Mouse (Mus musculus) embryonic stem cell, embryonic (primary cell): Measurements from ENCODE around the gene Lcmt1.

Experiments used
- CTCF ChIA-PET, 4 experiments: fragments of 300-600 bp in 2 of 4; fragments of 350-600 bp in 2 of 4; sonication (Branson Sonifier 250); formaldehyde crosslinking; loops; one replicate each; lab custom pipeline; 2022; ENCODE audit warnings: inconsistent platforms in 2 of 4; lab: Charles Lee
- POLR2A ChIA-PET, 4 experiments: fragments of 300-600 bp in 2 of 4; fragments of 350-600 bp in 2 of 4; sonication (Branson Sonifier 250); formaldehyde crosslinking; loops; one replicate each; lab custom pipeline; 2022; ENCODE audit warnings: antibody characterized with exemption in 4 of 4, inconsistent platforms in 1 of 4; lab: Charles Lee

The Lcmt1 gene

DNA sequence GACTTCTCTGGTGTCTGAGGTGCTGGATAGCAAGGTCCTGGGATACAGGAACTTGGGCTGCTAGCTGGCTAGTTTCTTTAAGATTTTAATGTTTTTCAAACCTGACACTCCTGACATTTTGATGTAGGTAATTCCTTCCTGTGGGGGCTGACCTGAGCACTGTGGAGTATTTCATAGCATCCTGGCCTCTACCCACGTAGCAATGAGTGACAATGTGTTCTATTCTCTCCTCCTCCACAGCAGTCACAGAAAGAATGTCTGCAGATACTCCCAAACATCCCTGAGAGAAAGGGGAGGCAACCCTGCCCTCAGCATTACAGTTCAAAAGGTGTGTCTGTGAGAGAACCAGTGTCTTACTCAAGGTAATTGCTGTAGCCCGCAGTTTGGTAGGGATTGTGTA lies 19.3 kb upstream of the Lcmt1 start:
- POLR2A ChIA-PET = interaction anchor here (0.8 to 16.8 kb wide), 12 partner anchors 8 to 23 kb away, joined by 3 to 252 read pairs (median 4); partner anchors contain the start of genes Arhgap17 (in 3 of the 4) and Lcmt1 (in 3 of the 4)
- CTCF ChIA-PET = no interaction called here

GRCm38 (mm10) chr7:123353081-123353480 lies 16.5 kb upstream of the Lcmt1 start:
- ChIA-PET CTCF (interaction anchor here in 1 of 4 experiments (1.1 kb wide), 1 partner anchor 19 kb away, joined by 3 read pairs; no protein-coding TSS in a partner anchor), POLR2A (interaction anchor here in 3 of 4 experiments (0.5 to 16.8 kb wide), 7 partner anchors 8 to 447 kb away, joined by 3 to 252 read pairs (median 5); partner anchors contain the start of genes Arhgap17 (in 2 of the 3) and Lcmt1 (in 2 of the 3))

DNA sequence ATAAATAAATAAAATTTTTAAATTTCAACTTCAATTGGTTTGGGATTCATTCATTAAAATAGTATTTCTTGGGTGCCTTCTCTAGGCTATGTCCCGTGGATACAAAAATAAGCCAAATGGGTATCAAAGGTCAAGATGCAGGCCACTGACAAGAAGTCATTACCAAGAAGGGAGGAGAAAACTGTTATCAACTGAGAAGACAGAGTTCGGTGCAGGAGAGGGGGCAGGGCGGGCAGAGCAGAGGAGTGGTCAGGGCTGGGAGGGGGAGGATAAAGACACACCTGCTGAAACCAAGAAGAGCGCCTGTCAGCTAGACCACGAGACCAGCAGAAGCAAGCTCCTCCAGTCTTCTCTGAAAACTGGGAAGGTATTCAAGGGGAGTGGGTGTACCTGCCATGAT lies 15.7 kb upstream of the Lcmt1 start:
- ChIA-PET POLR2A (interaction anchor here in 2 of 4 experiments (0.9 to 16.8 kb wide), 6 partner anchors 8 to 22 kb away, joined by 3 to 252 read pairs (median 16); partner anchors contain the start of genes Arhgap17 (in 2 of the 2) and Lcmt1 (in 2 of the 2)), CTCF (interaction anchor here in 1 of 4 experiments (1.1 kb wide), 1 partner anchor 18 kb away, joined by 3 read pairs; no protein-coding TSS in a partner anchor)

GRCm38 (mm10) chr7:123354392-123354791 lies 15.2 kb upstream of the Lcmt1 start:
- CTCF ChIA-PET = interaction anchor here in 1 of 4 experiments (1.2 kb wide), 1 partner anchor 16 kb away, joined by 5 read pairs; no protein-coding TSS in a partner anchor
- POLR2A ChIA-PET = interaction anchor here in 3 of 4 experiments (0.9 to 16.8 kb wide), 10 partner anchors 8 to 24 kb away, joined by 3 to 252 read pairs (median 9); partner anchors contain the start of genes Arhgap17 (in 3 of the 3) and Lcmt1 (in 3 of the 3)

GRCm38 (mm10) chr7:123354851-123355250 lies 14.7 kb upstream of the Lcmt1 start:
- ChIA-PET CTCF (interaction anchor here in 1 of 4 experiments (1.2 kb wide), 1 partner anchor 16 kb away, joined by 5 read pairs; no protein-coding TSS in a partner anchor), POLR2A (interaction anchor here in 3 of 4 experiments (0.9 to 16.8 kb wide), 11 partner anchors 9 to 24 kb away, joined by 3 to 252 read pairs (median 7); partner anchors contain the start of genes Arhgap17 (in 3 of the 3) and Lcmt1 (in 3 of the 3))

- CTCF ChIA-PET = no interaction called here
- POLR2A ChIA-PET = interaction anchor here in 3 of 4 experiments (0.8 to 16.8 kb wide), 13 partner anchors 10 to 155 kb away, joined by 3 to 252 read pairs (median 5); partner anchors contain the start of genes Arhgap17 (in 3 of the 3) and Lcmt1 (in 3 of the 3)
Observed at GRCm38 (mm10) chr7:123356158-123356557, 13.4 kb upstream of the Lcmt1 start.

DNA sequence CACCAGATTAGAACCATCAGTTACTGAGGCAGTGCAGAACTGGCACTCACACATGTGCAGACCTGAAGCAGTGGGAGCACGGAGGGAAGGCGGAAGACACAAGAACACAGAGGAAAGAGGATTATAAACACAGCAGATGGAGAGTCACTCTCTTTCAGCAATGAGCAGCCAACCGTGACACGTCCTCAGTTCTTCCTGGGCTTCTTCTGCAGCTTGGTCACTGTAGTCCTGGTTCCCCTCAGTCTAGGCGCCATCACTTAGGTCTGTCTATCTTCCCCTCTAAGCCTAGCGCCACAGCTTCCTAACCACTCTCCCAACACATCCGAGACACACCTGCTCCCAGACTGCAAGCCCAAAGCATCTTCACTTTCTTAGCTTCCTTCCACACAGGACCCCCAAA lies 10.5 kb upstream of the Lcmt1 start:
- ChIA-PET CTCF (no interaction called here), POLR2A (interaction anchor here (1.1 to 10.3 kb wide), 8 partner anchors 9 to 19 kb away, joined by 3 to 94 read pairs (median 5); partner anchors contain the start of genes Arhgap17 (in 2 of the 4) and Lcmt1 (in 2 of the 4))

DNA sequence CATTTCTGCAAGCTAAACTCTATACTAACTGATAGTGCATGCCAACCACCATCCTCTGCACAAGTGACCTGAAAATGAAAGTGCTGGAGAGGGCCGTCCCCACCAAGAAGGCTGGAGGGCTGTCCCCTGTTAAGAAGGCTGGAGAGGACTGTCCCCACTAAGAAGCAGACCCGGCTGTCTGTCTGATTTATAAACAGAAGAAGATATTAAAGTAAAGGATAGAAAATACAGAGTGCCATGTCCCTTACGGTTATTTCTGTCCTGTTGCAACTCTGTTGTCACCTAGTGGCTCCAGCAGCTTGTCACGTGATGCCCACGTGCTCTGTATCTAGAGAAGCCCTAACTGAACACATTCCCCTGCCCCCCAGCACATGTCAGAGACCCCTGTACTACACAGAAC lies 9.4 kb upstream of the Lcmt1 start:
- POLR2A ChIA-PET = interaction anchor here in 3 of 4 experiments (1.2 to 10.3 kb wide), 7 partner anchors 8 to 15 kb away, joined by 3 to 94 read pairs (median 5); partner anchors contain the start of genes Arhgap17 (in 2 of the 3) and Lcmt1 (in 2 of the 3)
- CTCF ChIA-PET = interaction anchor here in 1 of 4 experiments (1.3 kb wide), 1 partner anchor 10 kb away, joined by 3 read pairs; the partner anchor contains the start of genes Arhgap17 and Lcmt1

- CTCF ChIA-PET = interaction anchor here in 1 of 4 experiments (1.3 kb wide), 1 partner anchor 9 kb away, joined by 3 read pairs; the partner anchor contains the start of genes Arhgap17 and Lcmt1
Observed at GRCm38 (mm10) chr7:123361229-123361980, 8.2 kb upstream of the Lcmt1 start.

DNA sequence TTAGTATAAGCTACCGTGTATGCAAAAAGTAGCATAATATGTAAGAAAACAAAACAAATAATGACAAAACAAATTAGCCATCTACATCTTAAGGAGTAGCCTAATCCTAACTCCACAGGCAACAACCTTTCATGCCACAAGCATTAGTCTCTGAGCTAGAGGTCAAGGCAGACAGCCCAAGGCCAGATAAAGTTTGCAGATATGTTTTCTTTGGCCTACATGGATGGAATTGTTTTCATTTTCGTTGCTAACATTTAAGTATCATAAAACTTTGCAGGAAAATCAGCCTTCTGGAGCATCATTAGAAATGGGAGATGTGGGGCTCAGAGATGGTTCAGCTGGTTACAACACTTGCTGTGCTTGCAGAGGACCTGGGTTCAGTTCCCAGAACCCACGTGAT lies 6.8 kb upstream of the Lcmt1 start:
- ChIA-PET CTCF (no interaction called here), POLR2A (interaction anchor here in 3 of 4 experiments (0.7 to 12.7 kb wide), 8 partner anchors 10 to 219 kb away, joined by 3 to 252 read pairs (median 6); no protein-coding TSS in a partner anchor)

More at GRCm38 (mm10) chr7:123361229-123361980, 8.2 kb upstream of the Lcmt1 start:
- POLR2A ChIA-PET = interaction anchor here in 3 of 4 experiments (0.6 to 10.3 kb wide), 9 partner anchors 7 to 29 kb away, joined by 3 to 94 read pairs (median 4); partner anchors contain the start of genes Arhgap17 (in 2 of the 3) and Lcmt1 (in 2 of the 3)

DNA sequence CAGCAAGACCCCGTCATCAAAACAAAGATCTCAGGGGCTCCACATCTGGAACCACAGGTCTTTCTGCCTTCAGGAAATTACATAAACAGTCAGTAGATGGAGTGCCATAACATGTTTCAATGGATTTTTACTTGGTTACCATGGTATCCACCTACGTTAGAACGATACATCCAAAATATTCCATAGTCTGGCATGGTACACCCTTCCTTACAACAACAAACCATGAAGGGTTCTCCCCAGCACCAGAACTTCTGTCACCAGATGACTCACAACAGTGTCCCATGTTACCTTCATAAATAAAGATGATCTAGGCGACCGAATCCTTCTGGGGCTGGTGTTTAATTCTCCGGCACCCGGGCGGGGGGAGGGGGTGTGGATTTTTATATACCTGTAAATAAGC lies 5.6 kb upstream of the Lcmt1 start:
- ChIA-PET CTCF (no interaction called here), POLR2A (interaction anchor here in 2 of 4 experiments (0.7 to 12.7 kb wide), 9 partner anchors 14 to 145 kb away, joined by 3 to 252 read pairs (median 4); no protein-coding TSS in a partner anchor)

DNA sequence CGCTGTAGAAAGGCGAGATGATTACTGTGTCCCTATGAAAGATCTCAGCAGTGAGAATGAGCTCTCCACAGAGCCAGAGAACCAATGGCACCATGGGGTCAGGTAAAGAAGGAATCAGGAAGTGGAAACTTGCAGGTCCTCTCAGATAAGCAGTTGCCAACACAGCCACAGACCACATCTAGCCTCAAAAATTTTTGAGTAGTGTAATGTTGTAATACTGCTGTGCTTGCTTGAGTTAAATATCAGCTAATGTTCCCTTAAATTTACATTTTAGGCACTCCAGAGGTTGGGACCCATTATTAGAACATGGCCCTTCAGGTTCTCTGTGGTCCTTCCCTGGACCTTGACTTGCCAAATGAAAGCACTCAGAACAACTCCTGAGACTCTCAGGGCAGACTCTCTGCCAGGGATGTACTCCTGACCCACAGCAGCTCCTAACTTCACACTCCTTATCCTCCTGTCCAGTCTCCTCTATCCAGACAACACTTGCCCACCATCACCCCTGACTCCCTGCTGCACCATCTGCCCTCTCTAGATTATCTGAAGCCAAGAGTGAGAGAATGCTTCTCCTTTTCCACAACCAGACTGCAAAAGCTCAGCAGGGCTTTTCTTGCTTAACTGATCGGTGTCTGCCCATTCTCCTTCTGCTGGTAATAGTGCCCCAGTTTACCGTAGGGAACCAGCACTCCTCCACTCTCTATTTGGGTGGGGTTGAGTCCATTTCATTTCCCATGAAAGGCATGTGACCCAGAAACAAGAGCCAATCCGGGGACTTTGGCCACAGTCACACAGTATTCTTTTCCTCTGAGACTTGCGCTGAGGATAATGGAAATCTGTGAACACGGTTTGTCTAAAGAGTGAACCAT lies 3.5 kb upstream of the Lcmt1 start:
- ChIA-PET POLR2A (interaction anchor here in 3 of 4 experiments (0.5 to 12.7 kb wide), 13 partner anchors 10 to 151 kb away, joined by 3 to 252 read pairs (median 35); partner anchors contain the start of gene Slc5a11 (in 1 of the 3)), CTCF (no interaction called here)

- POLR2A ChIA-PET = interaction anchor here in 3 of 4 experiments (0.5 to 12.7 kb wide), 12 partner anchors 10 to 70 kb away, joined by 3 to 252 read pairs (median 54); no protein-coding TSS in a partner anchor
- CTCF ChIA-PET = no interaction called here
Observed at GRCm38 (mm10) chr7:123366806-123367205, 2.8 kb upstream of the Lcmt1 start.

DNA sequence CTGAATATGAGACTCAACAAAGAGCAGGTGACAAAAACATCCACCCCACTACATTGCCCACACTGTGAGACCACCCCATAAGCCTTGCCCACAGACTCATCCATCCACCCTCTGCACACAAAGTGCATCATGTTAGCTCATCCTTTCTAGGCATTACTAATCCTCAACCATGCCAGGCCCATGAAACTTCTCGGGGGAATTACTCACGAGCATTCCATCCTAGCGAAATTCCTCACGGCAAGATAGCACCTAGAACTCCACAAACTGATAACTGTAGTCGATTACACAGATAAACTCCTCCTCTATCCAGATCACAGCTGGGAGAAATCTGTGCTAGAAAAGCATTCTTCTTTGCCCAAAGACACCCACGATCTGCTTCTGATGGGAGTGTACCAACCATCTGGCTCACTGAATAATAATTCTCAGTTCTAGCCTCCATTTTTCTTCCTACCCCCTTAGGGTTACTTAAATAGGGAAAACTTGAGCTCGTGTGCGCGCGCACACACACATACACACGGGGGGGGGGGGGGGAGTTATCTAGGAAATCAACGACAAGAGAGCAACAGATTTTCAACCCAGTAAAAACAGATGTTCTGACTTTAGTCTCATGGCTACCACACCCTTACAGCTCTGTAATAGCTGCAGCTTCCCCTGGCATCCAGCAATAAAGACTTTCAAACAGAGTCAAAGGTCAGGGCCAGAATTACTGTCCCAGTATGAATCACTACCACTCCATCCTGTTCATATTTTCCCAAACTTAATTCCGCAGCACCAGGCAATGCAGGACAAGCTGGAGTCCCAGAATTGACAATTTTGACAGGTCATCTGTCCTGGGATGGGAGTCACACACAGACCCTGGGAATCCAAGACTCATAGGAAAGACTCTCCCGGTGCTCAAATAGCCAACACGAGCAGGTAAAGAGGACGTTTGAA lies 2.1 kb upstream of the Lcmt1 start:
- ChIA-PET POLR2A (interaction anchor here in 3 of 4 experiments (0.6 to 12.7 kb wide), 14 partner anchors 10 to 269 kb away, joined by 3 to 252 read pairs (median 30); no protein-coding TSS in a partner anchor), CTCF (interaction anchor here in 2 of 4 experiments (0.6 to 0.7 kb wide), 3 partner anchors 11 to 348 kb away, joined by 3 to 6 read pairs (median 5); no protein-coding TSS in a partner anchor)

- ChIA-PET POLR2A (interaction anchor here (0.6 to 12.7 kb wide), 22 partner anchors 9 to 167 kb away, joined by 3 to 252 read pairs (median 24); no protein-coding TSS in a partner anchor), CTCF (interaction anchor here in 1 of 4 experiments (0.7 kb wide), 1 partner anchor 10 kb away, joined by 5 read pairs; no protein-coding TSS in a partner anchor)
Observed at GRCm38 (mm10) chr7:123368187-123368586, 1.4 kb upstream of the Lcmt1 start.
